Mouse (Mus musculus): ENCODE measurements at regions not wholly inside any gene's neighbourhood (a gene's known extent, or its start where the extent isn't known, plus 50 kb on each side); places are given as distances from the start of the nearest gene placed in this dataset.

DNA sequence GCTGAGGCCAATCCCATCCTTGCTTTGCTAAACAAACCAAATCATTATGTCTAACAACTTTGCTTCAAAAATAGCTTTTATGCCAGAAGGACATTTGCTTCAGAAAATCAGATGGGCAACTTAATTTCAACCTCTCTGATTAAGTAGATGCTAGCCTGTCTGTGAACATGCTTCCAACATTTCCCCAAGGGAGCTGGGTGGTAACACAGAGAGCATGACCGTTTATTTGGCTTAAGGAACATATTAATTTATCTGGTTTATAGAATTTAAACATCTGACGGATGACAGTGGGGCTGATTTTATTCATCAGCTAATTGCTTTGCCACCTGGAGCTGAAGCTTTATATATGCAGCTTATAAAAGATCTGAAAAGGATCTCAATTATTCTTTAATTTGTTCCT is 245.1 kb upstream of the Spred2 start:
- 38% methylated on average over 2 of the region's 2 CpGs for WGBS
- H3K4me1 ChIP-seq (ENCODE audit: control insufficient read depth, insufficient read depth, low read length), result no peaks in the 10 kb centered on the region
- no peak overlapping the region for H3K27ac ChIP-seq (ENCODE audit: insufficient read depth, low read length)
- no peak for TF ChIP-seq CTCF (IDR thresholded peaks at IDR 0.05; ENCODE audit: borderline replicate concordance, insufficient read depth, low read depth, low read length)
- TF ChIP-seq POLR2A (IDR thresholded peaks at IDR 0.05; ENCODE audit: borderline replicate concordance, insufficient read depth, low read length), result no peak
- no peak overlapping the region for H3K4me3 ChIP-seq (replicated peaks; ENCODE audit: insufficient read depth, low read depth, low read length)
- DNase-seq, result no peak
- H3K27me3 ChIP-seq (ENCODE audit: control insufficient read depth, insufficient read depth, low read length), result no peaks in the 10 kb centered on the region

DNA sequence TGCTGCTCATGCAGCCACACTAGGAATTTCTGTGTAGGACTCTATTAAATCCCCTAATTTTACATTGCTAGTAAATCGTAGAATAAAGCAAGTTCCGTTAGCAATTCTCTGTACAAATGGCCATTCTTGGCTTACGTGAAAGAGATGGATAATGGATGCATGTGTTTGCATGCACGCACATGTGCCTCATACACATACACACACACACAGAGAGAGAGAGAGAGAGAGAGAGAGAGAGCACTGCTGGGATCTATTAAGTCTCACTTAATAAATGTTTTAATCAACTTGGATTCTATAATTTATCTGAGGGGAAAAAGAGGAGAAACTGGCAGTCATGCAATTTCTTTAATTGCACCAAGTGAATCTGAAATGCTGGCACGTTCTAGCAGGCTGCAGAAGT is 244.5 kb upstream of the Spred2 start:
- Histone ChIP-seq H3K27me3 (ENCODE audit: control insufficient read depth, insufficient read depth, low read length) (no peaks in the 10 kb centered on the region; the same call in 1 of the 2 replicates), H3K4me3 (replicated peaks; ENCODE audit: insufficient read depth, low read depth, low read length) (no peak overlapping the region), H3K27ac (ENCODE audit: insufficient read depth, low read length) (no peak overlapping the region), H3K4me1 (ENCODE audit: control insufficient read depth, insufficient read depth, low read length) (no peaks in the 10 kb centered on the region)
- TF ChIP-seq CTCF (IDR thresholded peaks at IDR 0.05; ENCODE audit: borderline replicate concordance, insufficient read depth, low read depth, low read length) (no peak), POLR2A (IDR thresholded peaks at IDR 0.05; ENCODE audit: borderline replicate concordance, insufficient read depth, low read length) (no peak)
- WGBS, result 86% methylated on average over 5 of the region's 5 CpGs
- no peak for DNase-seq

DNA sequence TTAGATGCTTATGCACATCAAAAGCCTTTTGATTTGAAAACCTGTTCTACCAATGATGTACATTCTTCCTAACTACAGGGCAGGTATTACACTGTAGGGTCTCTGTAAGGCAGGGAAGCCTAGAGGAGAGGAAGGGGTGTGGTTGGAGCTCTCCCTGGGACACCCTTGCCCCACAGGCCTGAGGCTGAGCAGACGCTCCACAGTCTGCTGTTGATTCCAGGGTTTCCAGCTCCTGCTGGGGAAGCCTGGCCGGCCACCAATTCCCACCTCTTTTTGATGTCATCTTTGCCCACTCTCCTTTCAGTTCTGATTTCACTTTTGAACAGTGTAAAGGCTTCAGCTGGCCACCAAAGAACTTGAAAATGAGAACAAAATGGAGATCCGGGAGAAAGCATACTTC is 223.0 kb upstream of the Spred2 start:
- H3K27ac ChIP-seq (ENCODE audit: insufficient read depth, low read length), result no peak overlapping the region
- no peak overlapping the region for H3K4me3 ChIP-seq (replicated peaks; ENCODE audit: insufficient read depth, low read depth, low read length)
- no peaks in the 10 kb centered on the region for H3K27me3 ChIP-seq (ENCODE audit: control insufficient read depth, insufficient read depth, low read length)
- H3K4me1 ChIP-seq (ENCODE audit: control insufficient read depth, insufficient read depth, low read length), result peaks cover 8% of the 10 kb centered on the region
- no peak for TF ChIP-seq CTCF (IDR thresholded peaks at IDR 0.05; ENCODE audit: borderline replicate concordance, insufficient read depth, low read depth, low read length)
- no peak for TF ChIP-seq POLR2A (IDR thresholded peaks at IDR 0.05; ENCODE audit: borderline replicate concordance, insufficient read depth, low read length)
- no peak for DNase-seq
- WGBS, result 5% methylated on average over 3 of the region's 3 CpGs

DNA sequence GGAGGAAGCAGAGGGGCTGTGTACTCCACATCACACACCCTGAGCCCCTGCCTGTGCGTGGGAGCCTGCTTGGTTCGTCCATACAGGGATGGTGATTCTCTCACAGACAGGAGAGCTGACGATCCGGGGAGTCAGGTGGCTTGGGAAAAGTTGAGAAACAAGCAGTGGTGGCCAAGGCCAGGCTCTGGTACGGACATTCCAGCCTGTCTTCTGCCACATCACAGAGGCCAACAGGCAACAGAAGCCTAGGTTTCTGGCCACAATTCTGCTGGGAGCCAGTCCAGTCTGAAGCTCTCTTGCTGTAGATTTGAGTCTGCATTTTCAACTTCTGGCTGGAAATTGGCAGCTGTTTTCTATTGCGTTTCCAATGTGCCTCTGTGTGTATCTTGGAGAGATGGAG is 215.4 kb upstream of the Spred2 start:
- WGBS, result 69% methylated on average over 6 of the region's 6 CpGs
- Histone ChIP-seq H3K27ac (ENCODE audit: insufficient read depth, low read length) (no peak overlapping the region), H3K4me3 (replicated peaks; ENCODE audit: insufficient read depth, low read depth, low read length) (no peak overlapping the region), H3K4me1 (ENCODE audit: control insufficient read depth, insufficient read depth, low read length) (no peaks in the 10 kb centered on the region), H3K27me3 (ENCODE audit: control insufficient read depth, insufficient read depth, low read length) (no peaks in the 10 kb centered on the region)
- no peak for DNase-seq
- TF ChIP-seq POLR2A (IDR thresholded peaks at IDR 0.05; ENCODE audit: borderline replicate concordance, insufficient read depth, low read length) (no peak), CTCF (IDR thresholded peaks at IDR 0.05; ENCODE audit: borderline replicate concordance, insufficient read depth, low read depth, low read length) (no peak)

DNA sequence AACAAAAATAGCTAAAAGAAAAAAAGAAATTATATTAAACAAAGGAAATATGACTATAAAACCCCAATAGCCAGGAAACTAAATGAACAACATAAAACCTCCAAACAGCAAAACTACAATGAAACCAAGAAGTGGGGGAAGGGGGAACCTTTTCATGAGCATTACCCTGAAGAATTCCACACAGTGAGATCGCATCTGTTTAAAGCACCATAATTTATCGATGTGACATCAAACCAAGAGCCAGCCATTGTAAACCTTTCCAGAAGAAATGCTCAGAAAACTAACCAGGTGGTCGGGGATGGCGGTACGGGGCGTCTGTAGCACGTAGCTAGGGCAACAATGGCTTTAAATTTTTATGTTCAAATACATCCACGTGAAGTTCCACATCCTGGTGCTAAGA is 214.8 kb upstream of the Spred2 start:
- no peak overlapping the region for H3K4me3 ChIP-seq (replicated peaks; ENCODE audit: insufficient read depth, low read depth, low read length)
- TF ChIP-seq CTCF (IDR thresholded peaks at IDR 0.05; ENCODE audit: borderline replicate concordance, insufficient read depth, low read depth, low read length) (no peak), POLR2A (IDR thresholded peaks at IDR 0.05; ENCODE audit: borderline replicate concordance, insufficient read depth, low read length) (no peak)
- no peak for DNase-seq
- no peaks in the 10 kb centered on the region for H3K27me3 ChIP-seq (ENCODE audit: control insufficient read depth, insufficient read depth, low read length)
- H3K4me1 ChIP-seq (ENCODE audit: control insufficient read depth, insufficient read depth, low read length), result no peaks in the 10 kb centered on the region
- no peak overlapping the region for H3K27ac ChIP-seq (ENCODE audit: insufficient read depth, low read length)
- 88% methylated on average over 8 of the region's 8 CpGs for WGBS

DNA sequence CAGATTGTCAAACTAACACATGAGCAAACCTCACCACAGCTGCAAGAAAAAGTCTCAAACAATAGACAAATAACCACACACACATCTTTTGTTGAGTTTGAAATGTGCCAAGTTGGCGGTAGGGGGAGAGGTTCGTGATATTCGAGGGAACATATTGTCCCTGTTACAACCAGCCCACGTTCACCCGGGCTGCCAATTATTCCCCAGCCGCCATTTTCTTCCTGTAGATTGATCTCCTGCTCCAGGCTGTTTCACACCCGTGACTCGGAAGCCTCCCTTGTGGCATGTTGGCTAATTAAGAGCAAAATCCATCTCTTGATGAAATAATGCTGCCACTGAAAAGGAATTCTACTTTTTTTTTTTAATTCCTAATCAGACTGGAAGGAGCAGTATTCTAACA is 211.1 kb upstream of the Spred2 start:
- DNase-seq, result no peak
- H3K4me1 ChIP-seq (ENCODE audit: control insufficient read depth, insufficient read depth, low read length), result no peaks in the 10 kb centered on the region
- H3K27ac ChIP-seq (ENCODE audit: insufficient read depth, low read length), result no peak overlapping the region
- no peak overlapping the region for H3K4me3 ChIP-seq (replicated peaks; ENCODE audit: insufficient read depth, low read depth, low read length)
- TF ChIP-seq POLR2A (IDR thresholded peaks at IDR 0.05; ENCODE audit: borderline replicate concordance, insufficient read depth, low read length), result no peak
- no peaks in the 10 kb centered on the region for H3K27me3 ChIP-seq (ENCODE audit: control insufficient read depth, insufficient read depth, low read length)
- 48% methylated on average over 8 of the region's 8 CpGs for WGBS

DNA sequence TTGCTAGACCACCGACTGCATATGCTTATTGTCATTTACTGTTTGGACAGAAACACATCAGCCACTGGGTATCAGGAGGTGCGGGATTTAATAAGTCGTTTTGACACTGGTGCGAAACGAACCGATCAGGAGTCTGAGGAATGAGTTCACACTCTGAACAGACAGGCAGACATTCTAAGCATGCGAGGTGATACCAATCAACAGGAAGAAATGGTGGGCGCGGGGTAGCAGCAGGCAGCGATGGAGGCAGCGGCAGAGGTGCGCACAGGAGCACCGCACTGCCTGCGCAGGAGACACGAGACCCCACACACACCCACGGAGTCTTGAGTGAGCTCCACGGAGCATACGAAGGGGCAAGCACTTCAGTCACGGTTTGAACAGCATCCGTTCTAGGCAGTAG is 210.6 kb upstream of the Spred2 start:
- Histone ChIP-seq H3K27ac (ENCODE audit: insufficient read depth, low read length) (no peak overlapping the region), H3K4me1 (ENCODE audit: control insufficient read depth, insufficient read depth, low read length) (no peaks in the 10 kb centered on the region), H3K4me3 (replicated peaks; ENCODE audit: insufficient read depth, low read depth, low read length) (no peak overlapping the region), H3K27me3 (ENCODE audit: control insufficient read depth, insufficient read depth, low read length) (no peaks in the 10 kb centered on the region)
- DNase-seq, result no peak
- TF ChIP-seq POLR2A (IDR thresholded peaks at IDR 0.05; ENCODE audit: borderline replicate concordance, insufficient read depth, low read length), result no peak
- no peak for TF ChIP-seq CTCF (IDR thresholded peaks at IDR 0.05; ENCODE audit: borderline replicate concordance, insufficient read depth, low read depth, low read length)
- WGBS, result 84% methylated on average over 20 of the region's 20 CpGs

DNA sequence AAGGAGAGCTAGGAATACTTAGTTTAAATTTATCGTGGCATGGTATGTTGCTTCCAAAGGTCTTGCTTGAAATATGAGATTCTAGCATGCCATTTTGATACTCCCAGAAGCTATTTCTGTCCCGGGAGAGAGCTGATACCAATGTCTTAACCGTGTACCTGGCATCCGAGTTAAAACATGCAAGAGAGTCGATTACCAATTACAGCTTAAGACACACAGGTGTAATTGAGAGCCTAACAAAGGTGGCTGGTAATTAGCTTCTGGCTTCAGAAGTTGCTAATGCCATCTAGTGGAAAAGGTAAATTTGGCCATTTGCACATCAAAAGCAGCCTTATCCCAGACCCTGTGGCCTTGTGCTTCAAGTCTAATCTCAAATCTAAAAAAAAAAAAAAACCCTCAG is 210.0 kb upstream of the Spred2 start:
- no peak overlapping the region for H3K4me3 ChIP-seq (replicated peaks; ENCODE audit: insufficient read depth, low read depth, low read length)

More for the DNA sequence above, 210.0 kb upstream of the Spred2 start:
- DNase-seq, result no peak
- no peak for TF ChIP-seq POLR2A (IDR thresholded peaks at IDR 0.05; ENCODE audit: borderline replicate concordance, insufficient read depth, low read length)
- peak; percentile 24; the same call in 1 of the 2 replicates for TF ChIP-seq CTCF (IDR thresholded peaks at IDR 0.05; ENCODE audit: borderline replicate concordance, insufficient read depth, low read depth, low read length)
- 50% methylated on average over 5 of the region's 5 CpGs for WGBS
- H3K27ac ChIP-seq (ENCODE audit: insufficient read depth, low read length), result no peak overlapping the region
- H3K4me1 ChIP-seq (ENCODE audit: control insufficient read depth, insufficient read depth, low read length), result no peaks in the 10 kb centered on the region
- H3K27me3 ChIP-seq (ENCODE audit: control insufficient read depth, insufficient read depth, low read length), result no peaks in the 10 kb centered on the region

All from cerebellum, adult 2 months (tissue).